Mouse (Mus musculus) c-Kit-positive CD71-negative TER-119-negative erythroid progenitor cells, embryonic 14.5 days (primary cell): Measurements from ENCODE around the gene Dpm1.

Experiments
- DNase-seq: peaks from one replicate; pipeline ENCODE4 v3.0.0-alpha.2; 2013; ENCODE audit warnings: low read depth

Dpm1 gene

DNA sequence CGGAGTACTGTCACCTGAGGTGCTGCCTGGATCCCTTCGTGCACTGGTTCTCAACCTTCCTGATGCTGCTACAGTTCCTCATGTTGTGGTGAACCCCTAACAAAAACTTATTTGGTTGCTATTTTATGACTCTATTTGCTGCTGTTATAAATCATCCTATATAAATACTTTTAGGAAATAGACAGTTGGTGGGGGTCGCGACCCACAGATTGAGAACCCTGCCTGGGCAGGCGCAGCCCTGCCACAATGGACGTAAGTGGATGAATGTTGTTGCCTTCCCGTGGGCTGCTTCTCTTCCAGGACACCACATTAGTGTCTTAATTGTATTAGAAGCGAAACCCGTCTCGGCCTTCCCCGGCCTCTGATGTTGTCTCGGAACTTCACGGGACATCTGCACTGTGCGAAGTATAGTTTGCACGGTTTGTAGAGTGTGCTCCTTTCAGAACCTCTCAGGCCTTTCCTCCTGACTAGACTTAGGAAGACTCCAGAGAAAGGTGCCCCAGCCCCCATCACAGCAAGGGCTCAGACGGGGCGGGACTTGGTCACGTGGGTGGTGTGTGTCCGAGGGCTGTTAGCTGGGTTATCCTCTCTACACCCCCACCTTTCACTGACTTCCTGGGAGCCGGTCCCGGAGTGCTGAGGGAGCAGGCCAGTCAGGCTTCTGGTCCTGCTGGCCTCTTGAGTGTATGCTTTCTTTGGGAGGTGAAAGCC is 63.5 kb downstream of the Dpm1 start:
- DNase-seq: no peak

DNA sequence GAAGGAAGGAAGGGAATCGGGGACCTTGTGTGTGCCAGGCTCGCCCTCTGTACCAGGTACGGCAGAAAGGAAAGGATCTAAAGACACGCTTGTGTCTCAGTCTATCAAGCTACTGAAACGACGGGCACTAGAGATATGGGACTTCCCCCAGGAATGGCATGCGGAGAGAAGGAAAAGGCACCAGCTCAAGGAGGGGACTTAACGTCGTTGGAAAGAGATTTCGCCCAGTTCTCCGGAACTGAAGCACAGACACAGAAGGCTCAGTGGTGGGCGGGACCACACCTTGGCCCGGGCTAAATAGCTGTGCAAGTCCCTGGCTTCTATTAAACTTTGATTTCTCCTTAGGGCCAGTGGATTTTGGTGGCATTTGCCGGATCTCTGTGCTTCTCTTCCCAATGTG is 68.4 kb downstream of the Dpm1 start:
- no peak for DNase-seq

DNA sequence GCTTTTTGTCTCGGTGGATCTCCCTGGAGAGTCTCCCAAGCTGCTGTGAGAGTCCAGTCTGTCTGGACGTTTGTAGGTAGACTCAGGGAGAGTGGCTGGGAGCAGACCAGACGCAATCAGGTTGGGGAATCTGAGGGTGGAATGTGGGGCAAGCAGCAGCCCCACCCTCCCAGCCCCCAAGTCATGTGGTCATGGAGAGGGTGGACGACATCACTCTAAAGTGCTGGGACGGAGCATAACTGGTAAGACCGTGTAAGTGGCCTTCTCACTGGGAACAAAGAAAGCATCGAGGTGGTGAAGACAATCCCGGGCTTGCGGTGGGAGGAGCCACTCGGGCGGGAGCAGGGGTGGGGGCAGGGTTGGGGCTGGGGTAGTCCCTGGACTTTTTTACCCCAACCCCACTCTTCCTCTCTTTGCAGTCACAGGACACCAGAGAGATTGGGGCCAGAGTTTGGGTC is 68.8 kb downstream of the Dpm1 start:
- DNase-seq: no peak

DNA sequence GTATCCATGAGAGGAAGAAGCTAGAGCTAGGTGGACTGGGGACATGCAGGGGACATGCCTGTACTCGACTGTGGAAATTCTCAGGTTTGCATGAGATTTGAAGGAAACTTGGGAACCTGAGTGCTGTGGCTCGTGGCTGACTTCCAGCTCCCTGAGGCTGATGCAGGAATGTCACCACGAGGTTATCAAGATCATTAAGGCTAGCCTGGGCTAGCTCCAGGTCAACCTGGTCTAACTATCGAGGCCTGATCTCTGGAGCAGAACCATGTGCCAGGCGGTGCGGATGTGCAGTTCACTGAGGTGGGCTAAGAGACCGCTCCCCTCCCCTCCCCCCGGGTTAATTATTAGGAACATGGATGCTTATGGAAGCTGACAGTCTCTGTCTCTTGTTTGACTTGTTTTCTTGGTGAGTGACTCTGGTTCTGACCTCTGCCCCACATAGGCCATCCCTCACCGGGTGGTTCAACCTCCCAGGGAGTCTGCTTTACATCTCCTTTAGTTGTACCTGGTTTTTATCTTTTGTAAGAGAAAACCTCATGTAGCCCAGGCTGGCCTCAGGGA is 69.9 kb downstream of the Dpm1 start:
- no peak for DNase-seq
